Mouse (Mus musculus) megakaryocyte, embryonic 14.5 days (primary cell): Measurements from ENCODE around the gene Zdhhc14.

Source experiments
- FLI1 ChIP-seq: IDR thresholded peaks from 2 replicates; pipeline ENCODE4 v1.6.1; 2012; ENCODE audit warnings: low read length, inconsistent platforms, mixed read lengths
- GATA1 ChIP-seq: IDR thresholded peaks from 3 replicates; pipeline ENCODE4 v1.6.1; 2012; ENCODE audit warnings: mixed read lengths, low read length, inconsistent platforms, borderline replicate concordance

- TF ChIP-seq GATA1 (no peak), FLI1 (no peak)
Measured at GRCm38 (mm10) chr17:5563108-5563507, 70.8 kb downstream of the Zdhhc14 start.
